Mouse (Mus musculus) embryonic fibroblast, embryonic 13.5 days (primary cell): ENCODE results near the gene Gm10153. TPM values are rescaled to one million over a fixed set of nuclear protein-coding genes. Genes with fewer than 3 reads are reported as not detected.
"Not testable (repeated sequence)": the region's sequence is repeated elsewhere in the genome, so short reads cannot be mapped to it uniquely, and the experiment has no call there.

Experiments
- H3K27ac ChIP-seq: 2 replicates; pipeline ENCODE4 v1.5.1; 2012; ENCODE audit warnings: low read length, control low read depth, inconsistent platforms; ENCODE audit not compliant: insufficient read depth
- H3K4me1 ChIP-seq: 2 replicates; pipeline ENCODE4 v1.6.1; 2011; ENCODE audit warnings: low read length; ENCODE audit not compliant: control insufficient read depth, insufficient read depth
- H3K4me3 ChIP-seq: 2 replicates; pipeline ENCODE4 v1.5.1; 2011; ENCODE audit warnings: mild to moderate bottlenecking, control low read depth, low read length; ENCODE audit not compliant: insufficient read depth
- CTCF ChIP-seq: IDR thresholded peaks from 2 replicates; pipeline ENCODE4 v1.5.1; 2011; ENCODE audit warnings: mild to moderate bottlenecking, control low read depth, low read length, moderate library complexity, borderline replicate concordance; ENCODE audit not compliant: insufficient read depth
- POLR2A ChIP-seq: IDR thresholded peaks from 2 replicates; pipeline ENCODE4 v1.6.1; 2011; ENCODE audit warnings: low read depth, mild to moderate bottlenecking, control low read depth, low read length, moderate library complexity
- polyA plus RNA-seq: library from polyadenylated mRNA; stranded (reverse); fragments of >200 nt; gene quantifications from 2 replicates; pipeline ENCODE4 v1.2.4, GENCODE M21; 2011; ENCODE audit warnings: low read depth; ENCODE audit not compliant: missing spikeins, insufficient read length

Gene Gm10153
- not detected in 2 replicates for polyA plus RNA-seq

- TF ChIP-seq CTCF, result no peak
- no peak for TF ChIP-seq POLR2A
- H3K4me3 ChIP-seq, result no peak within 1 kb of the TSS
- no peak within 1 kb of the TSS for H3K27ac ChIP-seq
- no peaks in the 10 kb centered on the region for H3K4me1 ChIP-seq
These were observed at the start of gene Gm10153 for GRCm38 (mm10) chr7:142190289-142190688. Gm10153 (minus strand) TSS chr7:142190389.

GRCm38 (mm10) chr7:142231540-142231939 is 41.4 kb upstream of the Gm10153 start:
- TF ChIP-seq POLR2A (no peak), CTCF (no peak)
- Histone ChIP-seq H3K4me1 (no peaks in the 10 kb centered on the region), H3K4me3 (no peak overlapping the region), H3K27ac (no peak overlapping the region)

- not testable (repeated sequence) for H3K27ac ChIP-seq, H3K4me1 ChIP-seq, H3K4me3 ChIP-seq
These were observed 39.7 kb upstream of the Gm10153 start, which contains the start of gene Krtap5-5 for GRCm38 (mm10) chr7:142229871-142230270. Krtap5-5 (minus strand) TSS chr7:142229971.

GRCm38 (mm10) chr7:142224518-142224917 is 34.3 kb upstream of the Gm10153 start:
- Histone ChIP-seq H3K27ac (no peak overlapping the region), H3K4me3 (no peak overlapping the region), H3K4me1 (no peaks in the 10 kb centered on the region)
- TF ChIP-seq POLR2A, result no peak
- no peak for TF ChIP-seq CTCF

- H3K27ac ChIP-seq, H3K4me3 ChIP-seq, H3K4me1 ChIP-seq: not testable (repeated sequence)
These were observed 21.9 kb upstream of the Gm10153 start for GRCm38 (mm10) chr7:142212136-142212535.

GRCm38 (mm10) chr7:142211559-142211958 is 21.4 kb upstream of the Gm10153 start, which contains the start of gene Gm7579:
Gm7579 (plus strand) TSS chr7:142211859.
- H3K4me1 ChIP-seq, result no peaks in the 10 kb centered on the region
- no peak for TF ChIP-seq POLR2A
- TF ChIP-seq CTCF, result no peak
- no peak within 1 kb of the TSS for H3K27ac ChIP-seq
- H3K4me3 ChIP-seq, result no peak within 1 kb of the TSS

GRCm38 (mm10) chr7:142206891-142207290 is 16.7 kb upstream of the Gm10153 start:
- H3K27ac ChIP-seq, H3K4me1 ChIP-seq, H3K4me3 ChIP-seq: not testable (repeated sequence)

GRCm38 (mm10) chr7:142205488-142205887 is 15.3 kb upstream of the Gm10153 start:
- TF ChIP-seq POLR2A (no peak), CTCF (no peak)
- no peak overlapping the region for H3K4me3 ChIP-seq
- no peak overlapping the region for H3K27ac ChIP-seq
- no peaks in the 10 kb centered on the region for H3K4me1 ChIP-seq

GRCm38 (mm10) chr7:142201064-142201463 is 10.9 kb upstream of the Gm10153 start, which contains the start of gene Krtap5-3:
Krtap5-3 (plus strand) TSS chr7:142201364.
- Histone ChIP-seq H3K4me1 (no peaks in the 10 kb centered on the region), H3K27ac (no peak within 1 kb of the TSS), H3K4me3 (no peak within 1 kb of the TSS)
- TF ChIP-seq CTCF (no peak), POLR2A (no peak)

- Histone ChIP-seq H3K4me3 (no peak overlapping the region), H3K27ac (no peak overlapping the region), H3K4me1 (no peaks in the 10 kb centered on the region)
- TF ChIP-seq POLR2A, result no peak
- TF ChIP-seq CTCF, result no peak
These were observed 8.6 kb upstream of the Gm10153 start for GRCm38 (mm10) chr7:142198748-142199147.

- Histone ChIP-seq H3K4me3 (no peak overlapping the region), H3K4me1 (no peaks in the 10 kb centered on the region), H3K27ac (no peak overlapping the region)
- TF ChIP-seq CTCF, result no peak
- no peak for TF ChIP-seq POLR2A
These were observed 2.0 kb downstream of the Gm10153 start for GRCm38 (mm10) chr7:142188156-142188555.
